ENCODE assay signal across 25 mouse cellular contexts in genomic region chr14:22510531-22510785, GRCm38 (mm10).
"Had no signal": no experiment of that assay in that cellular context is flagged by ENCODE, and none has a peak within 500 bp of the region (broad histone marks: within the 10 kb centered on the region; RNA-seq: fewer than 3 reads in every experiment).

No protein-coding gene starts in this region.

- H3K4me3 ChIP-seq: heart, adult 2 months; heart, embryonic 10.5 days; heart, embryonic 12.5 days; hindbrain, embryonic 10.5 days; hindbrain, embryonic 12.5 days; intestine, embryonic 15.5 days; liver, embryonic 13.5 days; liver, embryonic 15.5 days had no signal

- H3K4me2 ChIP-seq: heart, embryonic 12.5 days; hindbrain, embryonic 12.5 days; hindbrain, embryonic 14.5 days; intestine, embryonic 15.5 days; liver, embryonic 11.5 days; liver, embryonic 13.5 days; liver, embryonic 15.5 days had no signal

- H3K27ac ChIP-seq: heart, adult 2 months; heart, embryonic 10.5 days; hindbrain, embryonic 10.5 days; hindbrain, embryonic 12.5 days; hindbrain, embryonic 14.5 days; intestine, embryonic 15.5 days; liver, embryonic 13.5 days; liver, embryonic 15.5 days had no signal

- H3K4me1 ChIP-seq: heart, embryonic 12.5 days; intestine, embryonic 15.5 days; liver, embryonic 13.5 days; liver, embryonic 15.5 days had no signal

- H3K9ac ChIP-seq: heart, embryonic 12.5 days; hindbrain, embryonic 12.5 days; hindbrain, embryonic 14.5 days; intestine, embryonic 15.5 days; liver, embryonic 13.5 days; liver, embryonic 15.5 days had no signal

- ATAC-seq: hindbrain, embryonic 16.5 days; inflammation-experienced regulatory T-cells, adult 6 months; intestine, embryonic 15.5 days; intestine, postnatal 0 days had no signal

- H3K9me3 ChIP-seq: heart, embryonic 10.5 days; heart, embryonic 12.5 days; hindbrain, embryonic 10.5 days; hindbrain, embryonic 12.5 days; intestine, embryonic 15.5 days; liver, embryonic 13.5 days; liver, embryonic 15.5 days had no signal

- H3K36me3 ChIP-seq: heart, embryonic 10.5 days; heart, embryonic 12.5 days; hindbrain, embryonic 10.5 days; hindbrain, embryonic 12.5 days; intestine, embryonic 15.5 days; liver, embryonic 13.5 days; liver, embryonic 15.5 days had no signal

- DNase-seq: gastrocnemius, postnatal 14 days; gastrocnemius, postnatal 36 days; heart, adult 2 months; heart, postnatal 10 days; heart, postnatal 4 days; kidney, adult 18-20 months; kidney, adult 8-10 months; kidney, postnatal 14 days; kidney, postnatal 36 days; layer of hippocampus, adult 9-11 months; layer of hippocampus, postnatal 36 days; left cerebral cortex, postnatal 4 days; liver; liver, embryonic 13.5 days had no signal

- H3K27me3 ChIP-seq: heart, embryonic 12.5 days; hindbrain, embryonic 12.5 days; intestine, embryonic 15.5 days; liver, embryonic 13.5 days; liver, embryonic 15.5 days had no signal
